Mouse (Mus musculus): ENCODE data around the gene Tnfrsf9. TPM values are rescaled to one million over a fixed set of nuclear protein-coding genes. Genes with fewer than 3 reads are reported as not detected.
A peak's percentile ranks its signal among the peaks of the same experiment; 100 is the strongest.

Tnfrsf9 gene
- total and polyA plus RNA-seq, 3 experiments, result 0.45 TPM; not detected in 2

DNA sequence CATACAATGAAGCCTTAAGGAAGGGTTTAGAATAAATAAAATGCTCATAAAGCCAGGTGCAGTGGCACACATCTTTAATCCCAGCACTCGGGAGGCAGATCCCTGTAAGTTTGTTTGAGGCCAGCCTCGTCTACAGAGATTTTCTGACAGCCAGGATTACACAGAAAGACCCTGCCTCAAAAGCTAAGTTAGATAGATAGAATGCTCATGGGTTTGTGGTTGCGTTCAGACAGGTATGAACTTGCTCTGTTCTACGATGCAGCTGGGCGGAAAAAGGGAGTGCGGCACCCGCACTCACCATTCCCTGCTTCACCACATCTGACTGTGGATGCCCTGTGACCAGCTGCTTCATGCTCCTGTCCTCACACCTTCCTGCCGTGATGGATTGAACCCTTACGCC, 65.1 kb downstream of the Tnfrsf9 start:
- no peak for DNase-seq

DNA sequence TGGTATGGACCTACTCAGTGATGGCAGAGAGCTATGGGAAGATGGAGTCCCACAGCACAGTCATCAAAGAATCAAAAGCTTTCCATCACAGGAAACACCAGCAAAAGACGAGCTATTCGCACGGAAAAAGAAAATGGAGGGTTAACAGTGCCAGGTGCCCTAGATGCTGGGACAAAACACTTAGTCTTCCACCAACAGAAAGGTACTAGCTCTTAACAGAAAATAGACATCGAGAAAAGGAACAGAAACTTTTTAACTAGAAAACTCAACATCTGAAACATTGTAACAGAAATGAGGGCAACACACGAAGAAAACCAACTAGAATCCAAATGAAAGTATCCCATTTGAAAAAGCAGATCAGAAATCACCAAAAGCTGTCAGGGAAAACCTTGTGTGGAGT, 65.8 kb downstream of the Tnfrsf9 start:
- DNase-seq, result no peak

DNA sequence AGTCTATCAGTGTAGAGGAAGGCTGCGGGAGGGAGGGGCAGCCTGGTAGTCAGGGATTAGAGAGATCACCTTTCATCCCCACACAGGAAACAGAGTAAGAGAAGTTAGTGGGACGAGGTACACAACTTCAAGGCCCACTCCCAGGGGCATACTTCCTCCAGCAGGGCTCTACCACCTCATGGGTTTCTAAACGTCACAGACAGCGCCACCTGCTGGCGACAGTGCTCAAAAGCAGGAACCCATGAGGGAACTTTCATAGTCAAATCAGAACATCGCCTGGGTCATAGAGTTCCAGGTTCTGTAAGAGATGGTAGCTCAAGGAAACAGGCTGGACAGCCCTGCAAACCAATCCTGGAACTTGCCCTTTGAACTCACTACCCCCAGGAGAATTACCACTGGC, 75.8 kb downstream of the Tnfrsf9 start:
- DNase-seq, result peak; percentile 19

Other genes starting within 250 kb of the Tnfrsf9 start
- 10 to 100 TPM; 41.7 to 49.8 TPM for gene Errfi1, start 60.6 kb upstream of the Tnfrsf9 start, total RNA-seq (2021)
- 12.1 and 12.6 TPM in 2 replicates for gene Errfi1, start 60.6 kb upstream of the Tnfrsf9 start, polyA plus RNA-seq (2012; rRNA removed)
- gene Park7, start 125 bp upstream of the Tnfrsf9 start, total RNA-seq (2021), result 100 to 1,000 TPM; 274 to 292 TPM
- gene Park7, start 125 bp upstream of the Tnfrsf9 start, polyA plus RNA-seq (2012; rRNA removed), result 73.0 and 78.6 TPM in 2 replicates
- not detected for gene Uts2, start 82.5 kb downstream of the Tnfrsf9 start, total RNA-seq (2021)
- gene Uts2, start 82.5 kb downstream of the Tnfrsf9 start, polyA plus RNA-seq (2012; rRNA removed), result not detected in 2 replicates
- gene Per3, start 130.1 kb downstream of the Tnfrsf9 start, total RNA-seq (2021), result 10 to 100 TPM in 1 of 2 experiments, 1 to 10 TPM in 1; 5.0 to 15.2 TPM
- gene Per3, start 130.1 kb downstream of the Tnfrsf9 start, polyA plus RNA-seq (2012; rRNA removed), result 13.6 and 22.6 TPM in 2 replicates
- gene Vamp3, start 143.4 kb downstream of the Tnfrsf9 start, total RNA-seq (2021), result 10 to 100 TPM; 63.6 to 67.0 TPM
- 11.4 and 12.7 TPM in 2 replicates for gene Vamp3, start 143.4 kb downstream of the Tnfrsf9 start, polyA plus RNA-seq (2012; rRNA removed)
- gene Gm13090, start 175.0 kb downstream of the Tnfrsf9 start, total RNA-seq (2021), result not detected
- gene Gm13090, start 175.0 kb downstream of the Tnfrsf9 start, polyA plus RNA-seq (2012; rRNA removed), result not detected in 2 replicates

Data from adrenal gland, adult 2 months (tissue).